11 mouse cellular contexts compared by ENCODE assay signal in genomic region chr17:69265759-69266463, GRCm38 (mm10).
DNase-seq lines count a peak whose midpoint lies in the region; ATAC-seq and TF ChIP-seq lines count a peak whose summit lies in the region.
"Had no signal": no experiment of that assay in that cellular context is flagged by ENCODE, and none has a peak within 500 bp of the region (broad histone marks: within the 10 kb centered on the region; RNA-seq: fewer than 3 reads in every experiment).

No protein-coding gene starts in this region.

- DNase-seq in liver, postnatal 0 days = no peak
- DNase-seq in liver = no peak
- peak; percentile 33 for DNase-seq in cerebellum, adult 11 months
- no peak for DNase-seq in embryonic facial prominence, embryonic 10.5 days (ENCODE audit: low spot score)
- DNase-seq in spleen, postnatal 10 days (ENCODE audit: low spot score in 2 of 2) = no peak
- no peak for DNase-seq in kidney, adult 8-10 months
- DNase-seq: heart, postnatal 14 days; kidney, adult 2 months; liver, embryonic 13.5 days; right cerebral cortex, adult 18-20 months had no signal

- WGBS in liver, postnatal 0 days (ENCODE audit: insufficient replicate concordance) = 22% methylated on average over 15 of the region's 17 CpGs
- WGBS in embryonic facial prominence, embryonic 10.5 days = 36% methylated on average over 17 of the region's 17 CpGs

- no peak for TF ChIP-seq EP300 in liver, postnatal 0 days (IDR thresholded peaks at IDR 0.05; ENCODE audit: low read depth)

- no peaks in the 10 kb centered on the region for H3K9me3 ChIP-seq in liver, postnatal 0 days (ENCODE audit: low read length)
- no peaks in the 10 kb centered on the region for H3K9me3 ChIP-seq in embryonic facial prominence, embryonic 10.5 days
- H3K9me3 ChIP-seq: liver, embryonic 13.5 days had no signal

- H3K4me2 ChIP-seq in liver, postnatal 0 days (ENCODE audit: low read depth, low read length) = peak overlapping the region; percentile 6; the same call in 1 of the 2 replicates
- H3K4me2 ChIP-seq: liver, embryonic 13.5 days had no signal

- TF ChIP-seq CTCF in liver, postnatal 0 days (IDR thresholded peaks at IDR 0.05; ENCODE audit: low read depth) = no peak

- no peak for ATAC-seq in liver, postnatal 0 days
- ATAC-seq in megakaryocyte progenitor cell, adult 5-6 weeks (replicated peaks; ENCODE audit: poor library complexity) = peak; percentile 13

- H3K27me3 ChIP-seq in liver, postnatal 0 days (ENCODE audit: insufficient read depth, low read length) = no peaks in the 10 kb centered on the region
- H3K27me3 ChIP-seq in embryonic facial prominence, embryonic 10.5 days (replicated peaks; ENCODE audit: low read depth, poor library complexity, severe bottlenecking) = no peaks in the 10 kb centered on the region
- H3K27me3 ChIP-seq: liver, embryonic 13.5 days had no signal

- H3K4me1 ChIP-seq in liver, postnatal 0 days (ENCODE audit: insufficient read depth) = no peaks in the 10 kb centered on the region
- H3K4me1 ChIP-seq in embryonic facial prominence, embryonic 10.5 days = peaks cover 16% of the 10 kb centered on the region

- H3K9ac ChIP-seq in liver, postnatal 0 days (replicated peaks) = no peak overlapping the region
- H3K9ac ChIP-seq: liver, embryonic 13.5 days had no signal

- no peak overlapping the region for H3K4me3 ChIP-seq in liver, postnatal 0 days (ENCODE audit: low read depth, low read length)
- H3K4me3 ChIP-seq in embryonic facial prominence, embryonic 10.5 days = no peak overlapping the region
- H3K4me3 ChIP-seq: liver, embryonic 13.5 days had no signal

- H3K36me3 ChIP-seq in liver, postnatal 0 days (replicated peaks; ENCODE audit: insufficient read depth, low read length) = no peaks in the 10 kb centered on the region
- peaks cover 3% of the 10 kb centered on the region; the same call in 1 of the 2 replicates for H3K36me3 ChIP-seq in embryonic facial prominence, embryonic 10.5 days (replicated peaks)
- H3K36me3 ChIP-seq: liver, embryonic 13.5 days had no signal

- no peak overlapping the region for H3K27ac ChIP-seq in liver, postnatal 0 days (ENCODE audit: low read depth)
- H3K27ac ChIP-seq in embryonic facial prominence, embryonic 10.5 days (replicated peaks) = peak overlapping the region; percentile 44
- H3K27ac ChIP-seq: liver, embryonic 13.5 days had no signal
